Mouse (Mus musculus) MEL (cell line): ENCODE measurements at regions not wholly inside any gene's neighbourhood (a gene's known extent, or its start where the extent isn't known, plus 50 kb on each side); places are given as distances from the start of the nearest gene placed in this dataset.
"Not testable (repeated sequence)": the region's sequence is repeated elsewhere in the genome, so short reads cannot be mapped to it uniquely, and the experiment has no call there.

Experiments used
- CTCF ChIP-seq, 3 experiments: IDR thresholded peaks in 2 of 3; conservative IDR thresholded peaks in 1 of 3; 2 replicates each; pipeline ENCODE4 v1.5.1; 2011 to 2012; ENCODE audit warnings: low read length in 3 of 3, low read depth in 2 of 3, mild to moderate bottlenecking in 2 of 3, improper control_type of control experiment in 1 of 3, inconsistent platforms in 1 of 3, mixed read lengths in 1 of 3, moderate library complexity in 1 of 3; ENCODE audit not compliant: control insufficient read depth in 1 of 3, insufficient read depth in 1 of 3, poor library complexity in 1 of 3, severe bottlenecking in 1 of 3
- E2F4 ChIP-seq: IDR thresholded peaks from 2 replicates; pipeline ENCODE4 v1.6.1; 2011; ENCODE audit warnings: low read depth, low read length, improper control_type of control experiment, borderline replicate concordance
- EP300 ChIP-seq, 2 experiments: IDR thresholded peaks; 2 replicates each; pipeline ENCODE4 v1.6.1; 2011; ENCODE audit warnings: improper control_type of control experiment in 2 of 2, low read length in 2 of 2, low read depth in 1 of 2, mild to moderate bottlenecking in 1 of 2
- GABPA ChIP-seq: IDR thresholded peaks from 2 replicates; pipeline ENCODE4 v1.6.1; 2012; ENCODE audit warnings: low read depth, mild to moderate bottlenecking, inconsistent platforms, low read length, improper control_type of control experiment, moderate library complexity
- MAFK ChIP-seq: IDR thresholded peaks from 2 replicates; pipeline ENCODE4 v1.6.1; 2011; ENCODE audit warnings: low read depth, mild to moderate bottlenecking, low read length, improper control_type of control experiment, borderline replicate concordance
- MEF2A ChIP-seq: IDR thresholded peaks from 2 replicates; pipeline ENCODE4 v1.6.1; 2014; ENCODE audit warnings: low read depth, mild to moderate bottlenecking, inconsistent platforms, low read length, improper control_type of control experiment; ENCODE audit not compliant: poor library complexity, insufficient replicate concordance, severe bottlenecking; ENCODE audit errors: extremely low read depth
- POLR2A ChIP-seq, 2 experiments: IDR thresholded peaks; 2 replicates each; pipeline ENCODE4 v1.6.1; 2011 to 2012; ENCODE audit warnings: low read length in 2 of 2, mild to moderate bottlenecking in 2 of 2, control low read depth in 1 of 2, improper control_type of control experiment in 1 of 2, low read depth in 1 of 2, moderate library complexity in 1 of 2; ENCODE audit not compliant: control insufficient read depth in 1 of 2, insufficient read depth in 1 of 2, poor library complexity in 1 of 2
- TAL1 ChIP-seq: IDR thresholded peaks from 2 replicates; pipeline ENCODE4 v1.6.1; 2012; ENCODE audit warnings: mild to moderate bottlenecking, inconsistent platforms, low read length, moderate library complexity, mixed read lengths
- TCF12 ChIP-seq: IDR thresholded peaks from 2 replicates; pipeline ENCODE4 v1.6.1; 2014; ENCODE audit warnings: low read depth, mild to moderate bottlenecking, inconsistent platforms, low read length, improper control_type of control experiment, moderate library complexity
- USF2 ChIP-seq, 2 experiments: IDR thresholded peaks; 2 replicates each; pipeline ENCODE4 v1.6.1; 2011 to 2012; ENCODE audit warnings: improper control_type of control experiment in 2 of 2, low read length in 2 of 2, borderline replicate concordance in 1 of 2, inconsistent platforms in 1 of 2, low read depth in 1 of 2, mild to moderate bottlenecking in 1 of 2; ENCODE audit not compliant: insufficient read depth in 1 of 2

- TF ChIP-seq TAL1 (peak; percentile 14), POLR2A (IDR thresholded peaks at IDR 0.05; ENCODE audit: control insufficient read depth in 1 of 2, insufficient read depth in 1 of 2, low read depth in 1 of 2, low read length in 2 of 2, poor library complexity in 1 of 2) (peak in 1 of 2 experiments; percentile 63; a peak in 2 of 4 replicates), EP300 (IDR thresholded peaks at IDR 0.05; ENCODE audit: low read depth in 1 of 2, low read length in 2 of 2) (peak; percentile 39 to 60)
- TF ChIP-seq E2F4; MEF2A; USF2 (IDR thresholded peaks at IDR 0.05; ENCODE audit: borderline replicate concordance in 1 of 2, insufficient read depth in 1 of 2, low read depth in 1 of 2, low read length in 2 of 2); CTCF (IDR thresholded peaks at IDR 0.05 in 2 of 3, conservative IDR thresholded peaks at IDR 0.05 in 1 of 3; ENCODE audit: control insufficient read depth in 1 of 3, insufficient read depth in 1 of 3, low read depth in 2 of 3, low read length in 3 of 3, poor library complexity in 1 of 3, severe bottlenecking in 1 of 3); GABPA; TCF12; MAFK: not testable (repeated sequence)
Observed at GRCm38 (mm10) chr5:91850862-91851569, 111.9 kb downstream of the Rchy1 start.
